Mouse (Mus musculus) mesoderm, embryonic 11.5 days (tissue): ENCODE measurements around the gene Fthl17b.
"Not testable (repeated sequence)": the region's sequence is repeated elsewhere in the genome, so short reads cannot be mapped to it uniquely, and the experiment has no call there.

Source experiments
- DNase-seq: peaks from one replicate; pipeline ENCODE4 v3.0.0-alpha.2; 2012; ENCODE audit warnings: low read depth, low spot score

Gene Fthl17b

GRCm38 (mm10) chrX:8962875-8963274 is at the start of gene Fthl17b:
Gene Fthl17b, minus strand, starts transcription at chrX:8962975.
- DNase-seq, result not testable (repeated sequence)

GRCm38 (mm10) chrX:8986655-8987054 is 23.9 kb upstream of the Fthl17b start, which contains the start of gene Fthl17d:
Gene Fthl17d, minus strand, starts transcription at chrX:8986755.
- DNase-seq, result not testable (repeated sequence)

GRCm38 (mm10) chrX:8976459-8976858 is 13.7 kb upstream of the Fthl17b start, which contains the start of gene Fthl17c:
Gene Fthl17c, minus strand, starts transcription at chrX:8976559.
- DNase-seq, result not testable (repeated sequence)

- DNase-seq, result not testable (repeated sequence)
Observed at GRCm38 (mm10) chrX:8964618-8965017, 1.8 kb upstream of the Fthl17b start.

GRCm38 (mm10) chrX:8948130-8948805 is 14.5 kb downstream of the Fthl17b start:
- DNase-seq, result peak; percentile 82

- DNase-seq, result no peak
Observed at GRCm38 (mm10) chrX:8944041-8944440, 18.7 kb downstream of the Fthl17b start.

GRCm38 (mm10) chrX:8927308-8927707 is 35.5 kb downstream of the Fthl17b start:
- peak; percentile 17 for DNase-seq

GRCm38 (mm10) chrX:8921813-8922607 is 40.8 kb downstream of the Fthl17b start:
- DNase-seq, result no peak

GRCm38 (mm10) chrX:8921080-8921479 is 41.7 kb downstream of the Fthl17b start:
- no peak for DNase-seq
